Mouse (Mus musculus) small intestine, adult 2 months (tissue): ENCODE data around the gene Pyy.

Source experiments
- CTCF ChIP-seq: fragments of 200-500 bp; IDR thresholded peaks from 2 replicates; pipeline ENCODE4 v1.5.1; 2012; ENCODE audit warnings: low read depth, mild to moderate bottlenecking, control low read depth, inconsistent platforms, low read length, moderate library complexity, mixed read lengths; ENCODE audit not compliant: insufficient replicate concordance, insufficient read length; ENCODE audit errors: extremely low read depth
- POLR2A ChIP-seq: fragments of 200-500 bp; IDR thresholded peaks from 2 replicates; pipeline ENCODE4 v1.6.1; 2012; ENCODE audit warnings: low read depth, mild to moderate bottlenecking, control low read depth, inconsistent platforms, low read length, moderate library complexity

DNA sequence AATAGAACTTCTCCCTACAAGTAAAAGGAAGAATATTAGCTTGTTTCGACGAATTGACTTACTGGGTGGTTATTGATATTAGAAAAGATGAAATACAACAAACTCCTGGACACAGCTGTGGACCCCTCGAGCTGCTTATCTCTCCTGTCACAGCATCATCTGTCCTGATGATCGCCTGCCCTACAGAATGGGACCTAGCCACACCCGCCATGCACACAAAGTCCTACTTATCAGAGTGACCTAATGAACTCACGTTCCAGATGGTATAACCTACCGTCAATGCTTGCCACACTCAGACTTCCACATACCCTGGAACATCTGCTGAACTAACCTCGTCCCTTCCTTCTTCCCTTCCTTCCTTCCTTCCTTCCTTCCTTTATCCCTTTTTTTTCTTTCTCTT, 8.6 kb upstream of the Pyy start:
- TF ChIP-seq CTCF (no peak), POLR2A (no peak)
